Mouse (Mus musculus) embryonic facial prominence, embryonic 12.5 days (tissue): ENCODE results near the gene Asap2. TPM values are rescaled to one million over a fixed set of nuclear protein-coding genes. Genes with fewer than 3 reads are reported as not detected.

Experiments
- ATAC-seq: fragments of 200-750 bp; cut with Nextera tagmentation; 2 replicates; pipeline ENCODE4 v1.8.0; 2017; ENCODE audit not compliant: insufficient number of reproducible peaks, insufficient read depth, low FRiP score, low TSS enrichment
- H3K27ac ChIP-seq: fragments of 300-500 bp; sonication (generic); 2 replicates; pipeline ENCODE4 v1.5.1; 2016; ENCODE audit warnings: mild to moderate bottlenecking
- H3K27me3 ChIP-seq: fragments of 300-500 bp; sonication (generic); 2 replicates; pipeline ENCODE4 v1.6.1; 2016; ENCODE audit warnings: mild to moderate bottlenecking, moderate library complexity
- H3K36me3 ChIP-seq: fragments of 300-500 bp; sonication (generic); 2 replicates; pipeline ENCODE4 v1.6.1; 2016; ENCODE audit warnings: mild to moderate bottlenecking
- H3K4me1 ChIP-seq: fragments of 300-500 bp; sonication (generic); 2 replicates; pipeline ENCODE4 v1.6.1; 2016
- H3K4me2 ChIP-seq: fragments of 300-500 bp; sonication (generic); replicated peaks from 2 replicates; pipeline ENCODE4 v1.6.1; 2016; ENCODE audit warnings: mild to moderate bottlenecking, moderate library complexity
- H3K4me3 ChIP-seq: fragments of 300-500 bp; sonication (generic); 2 replicates; pipeline ENCODE4 v1.5.1; 2016; ENCODE audit warnings: mild to moderate bottlenecking
- H3K9ac ChIP-seq: fragments of 300-500 bp; sonication (generic); 2 replicates; pipeline ENCODE4 v1.6.1; 2016; ENCODE audit warnings: mild to moderate bottlenecking, moderate library complexity
- H3K9me3 ChIP-seq: fragments of 300-500 bp; sonication (generic); 2 replicates; pipeline ENCODE4 v1.6.1; 2016; ENCODE audit warnings: mild to moderate bottlenecking, moderate library complexity
- WGBS: fragments of 180-500 bp; shearing (Covaris S2); methylation state at CpG from one replicate; pipeline ENCODE4 v1.1.7; 2016; 5-methylcytosine and 5-hydroxymethylcytosine counted together
- polyA plus RNA-seq: library from polyadenylated mRNA; unstranded; fragments of >200 nt; fragmentation: Nextera tagmentation; extraction: Ambion mirVana; gene quantifications from 2 replicates; pipeline ENCODE4 v1.2.1, GENCODE M21; 2016

The Asap2 gene
- polyA plus RNA-seq, 1 experiment from 2014 or later, result 17.0 TPM

DNA sequence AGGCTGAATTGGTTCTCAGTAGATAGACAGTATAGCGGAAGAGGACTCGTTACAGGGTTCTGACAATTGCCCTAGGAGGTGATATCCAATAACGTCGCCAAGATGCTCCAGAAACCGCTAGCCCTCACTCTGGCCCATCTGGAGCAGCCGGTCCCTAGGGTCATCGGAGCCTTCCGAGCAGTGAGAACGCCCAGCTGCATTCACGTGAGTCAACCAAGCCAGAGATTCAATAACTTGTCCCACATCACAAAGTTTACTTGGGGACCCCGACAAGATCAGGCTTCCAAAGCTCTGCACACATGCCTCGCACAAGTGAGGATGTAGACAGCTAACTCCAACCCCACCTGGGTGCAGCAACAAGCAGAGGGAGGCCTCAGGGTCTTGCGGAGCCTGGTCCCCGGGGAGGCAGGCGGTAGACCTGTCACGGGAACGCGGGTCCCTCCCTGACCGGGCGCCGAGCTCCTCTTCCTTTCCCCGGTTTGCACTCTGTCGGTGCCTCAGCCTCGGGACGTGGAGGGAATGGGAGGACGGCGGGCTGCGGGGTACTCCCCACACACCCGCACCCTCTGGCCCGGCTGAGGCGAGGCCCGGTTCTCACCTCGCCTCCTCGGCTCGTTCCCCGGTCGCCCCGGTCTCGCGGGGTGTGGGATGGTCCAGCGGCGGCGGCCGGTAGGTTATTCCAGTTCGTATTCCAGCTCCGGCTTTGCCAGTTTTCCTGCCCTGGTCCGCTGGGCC is 295.4 kb downstream of the Asap2 start:
- H3K36me3 ChIP-seq, result peaks cover 13% of the 10 kb centered on the region
- peak overlapping the region; percentile 92 for H3K27ac ChIP-seq
- H3K4me3 ChIP-seq, result peak overlapping the region; percentile 77
- H3K9ac ChIP-seq, result peak overlapping the region; percentile 83
- no peaks in the 10 kb centered on the region for H3K9me3 ChIP-seq
- no peak; the same call in 1 of the 2 replicates for ATAC-seq
- H3K4me2 ChIP-seq, result peak overlapping the region; percentile 66
- peaks cover 12% of the 10 kb centered on the region for H3K4me1 ChIP-seq
- H3K27me3 ChIP-seq, result no peaks in the 10 kb centered on the region
- WGBS, result 1% methylated on average over 47 of the region's 47 CpGs

DNA sequence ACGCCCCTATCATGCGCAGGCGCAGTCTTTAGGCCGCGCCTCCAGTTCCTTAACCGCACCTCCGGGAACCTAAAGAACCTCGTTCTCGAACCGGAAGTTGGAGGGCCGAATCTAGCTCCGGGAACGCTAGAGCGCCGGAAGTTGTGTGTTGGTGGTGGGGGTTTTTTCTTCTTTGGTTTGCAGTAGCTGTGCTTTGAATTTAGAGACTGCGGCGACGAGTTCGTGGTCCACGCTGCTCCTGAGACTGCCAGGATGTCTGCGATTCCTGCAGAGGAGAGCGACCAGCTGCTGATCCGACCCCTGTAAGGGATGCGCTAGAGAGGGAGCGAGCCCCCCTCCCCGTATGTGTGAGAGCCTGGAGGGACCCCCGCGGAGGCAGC is 296.0 kb downstream of the Asap2 start, which contains the start of gene Itgb1bp1:
Itgb1bp1 (minus strand) TSS at position 42 of the 380 bp plus-strand sequence.
- peaks cover 17% of the 10 kb centered on the region for H3K36me3 ChIP-seq
- peak within 1 kb of the TSS; percentile 83 for H3K9ac ChIP-seq
- no peaks in the 10 kb centered on the region for H3K27me3 ChIP-seq
- under 1% methylated on average over 28 of the region's 28 CpGs for WGBS
- H3K27ac ChIP-seq, result peak within 1 kb of the TSS; percentile 92
- H3K4me3 ChIP-seq, result peak within 1 kb of the TSS; percentile 77
- H3K4me1 ChIP-seq, result peaks cover 12% of the 10 kb centered on the region
- H3K9me3 ChIP-seq, result no peaks in the 10 kb centered on the region
- peak within 1 kb of the TSS; percentile 66 for H3K4me2 ChIP-seq
- peak; percentile 95 for ATAC-seq

DNA sequence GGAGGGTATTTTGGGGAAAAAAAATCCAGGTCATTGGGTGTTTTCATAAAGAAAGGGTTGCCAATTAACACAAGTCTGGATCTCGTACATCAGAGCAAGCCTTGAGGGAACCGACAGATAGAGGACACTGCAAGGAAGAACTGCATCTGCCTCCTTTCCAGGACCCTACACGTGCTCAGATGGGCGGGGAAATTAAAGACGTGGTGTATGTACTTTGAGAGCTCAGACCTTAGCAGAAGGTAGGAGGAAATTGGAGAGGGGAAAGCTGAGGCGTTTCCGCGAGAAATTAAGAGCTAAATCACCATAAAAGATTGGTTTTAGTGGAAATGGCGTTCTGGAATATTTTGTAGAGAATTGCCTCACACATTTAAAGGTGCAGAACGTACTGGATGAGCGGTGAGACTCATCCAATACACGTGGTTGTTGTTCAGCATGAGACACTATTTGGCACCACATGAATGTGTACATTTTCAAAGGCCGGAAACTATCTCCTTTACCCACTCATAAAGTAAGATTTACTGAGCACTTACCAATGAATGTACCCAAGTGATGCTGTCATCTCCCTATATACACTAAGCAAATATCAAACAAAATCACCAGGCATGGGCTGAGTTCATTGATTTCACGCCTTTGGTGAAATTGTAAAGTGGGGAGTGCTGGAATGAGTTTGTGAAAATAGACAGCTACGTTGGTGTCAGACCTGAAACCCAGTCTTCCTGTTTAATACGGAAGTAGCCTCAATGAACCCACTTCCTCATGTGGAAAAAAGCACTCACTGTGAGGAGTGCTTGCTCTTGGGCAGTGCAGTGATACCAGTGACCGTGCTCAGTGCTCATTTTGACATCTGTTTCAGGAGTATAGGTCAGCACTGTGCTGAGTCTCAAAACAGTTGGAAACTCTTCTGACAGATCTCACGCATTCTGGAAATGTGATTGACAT is 296.7 kb downstream of the Asap2 start:
- WGBS, result 38% methylated on average over 18 of the region's 18 CpGs
- Histone ChIP-seq H3K9ac (peak overlapping the region; percentile 83), H3K4me1 (peaks cover 12% of the 10 kb centered on the region), H3K27me3 (no peaks in the 10 kb centered on the region), H3K9me3 (no peaks in the 10 kb centered on the region), H3K4me3 (peak overlapping the region; percentile 77), H3K4me2 (peak overlapping the region; percentile 66), H3K27ac (peak overlapping the region; percentile 92), H3K36me3 (peaks cover 25% of the 10 kb centered on the region)
- no peak for ATAC-seq

DNA sequence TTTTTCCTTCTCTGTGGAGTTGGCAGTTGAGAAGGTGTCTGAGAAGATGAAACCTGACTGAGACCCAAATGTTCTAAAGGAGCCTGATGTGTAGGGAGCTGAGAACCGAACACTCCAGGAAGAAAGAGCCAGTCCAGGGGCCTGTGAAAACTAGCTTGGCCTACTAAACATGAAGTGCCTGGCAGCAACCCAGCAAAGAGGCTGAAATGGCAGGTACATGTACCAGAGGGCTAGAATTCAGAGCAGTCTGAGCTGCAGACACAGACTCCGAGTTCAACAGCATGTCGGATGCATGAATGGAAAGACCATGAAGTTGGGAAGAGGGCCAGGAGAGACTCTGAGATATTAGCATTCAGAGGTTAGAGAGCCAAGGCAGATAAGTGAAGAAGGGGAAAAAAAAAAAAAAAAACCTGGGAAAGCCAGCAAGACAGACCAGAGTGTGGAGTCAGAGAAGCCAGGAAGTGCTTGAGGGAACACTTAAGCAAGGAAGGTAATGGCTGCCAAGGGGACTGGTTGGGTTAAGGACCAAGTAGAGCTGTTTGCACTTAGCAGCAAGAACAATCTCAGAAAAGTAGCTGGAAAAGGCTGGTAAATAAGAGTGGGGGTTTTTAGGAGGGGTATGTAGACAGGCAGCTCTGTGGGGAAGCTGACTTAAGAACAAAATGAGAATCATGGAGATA is 298.6 kb downstream of the Asap2 start:
- Histone ChIP-seq H3K9me3 (no peaks in the 10 kb centered on the region), H3K4me3 (no peak overlapping the region), H3K36me3 (peaks cover 43% of the 10 kb centered on the region), H3K4me1 (peaks cover 12% of the 10 kb centered on the region), H3K27ac (no peak overlapping the region), H3K4me2 (no peak overlapping the region), H3K9ac (no peak overlapping the region), H3K27me3 (no peaks in the 10 kb centered on the region)
- ATAC-seq, result no peak
- WGBS, result 95% methylated on average over 3 of the region's 3 CpGs

DNA sequence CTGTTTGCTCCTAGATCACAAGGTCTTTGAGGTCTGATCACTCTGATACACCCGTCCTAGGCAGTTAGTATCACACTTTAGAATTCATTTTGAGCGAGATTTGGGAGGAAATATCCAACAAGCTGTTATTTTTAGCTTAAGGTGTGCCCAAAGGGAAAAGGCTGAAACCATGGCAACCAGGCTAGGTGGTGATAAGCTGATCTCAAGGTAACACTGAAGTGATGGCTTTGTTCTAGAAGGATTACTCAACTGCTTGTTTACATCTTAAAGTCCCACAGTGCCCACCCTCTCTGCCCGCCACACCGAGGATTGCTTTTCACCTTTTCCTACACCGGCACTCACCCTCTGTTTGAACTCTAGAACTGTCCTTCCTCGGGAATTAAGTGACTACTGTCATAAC is 299.4 kb downstream of the Asap2 start:
- H3K27ac ChIP-seq, result no peak overlapping the region
- H3K4me3 ChIP-seq, result no peak overlapping the region
- peaks cover 12% of the 10 kb centered on the region for H3K4me1 ChIP-seq
- no peak overlapping the region for H3K9ac ChIP-seq
- no peak for ATAC-seq
- no peak overlapping the region for H3K4me2 ChIP-seq
- H3K9me3 ChIP-seq, result no peaks in the 10 kb centered on the region
- H3K36me3 ChIP-seq, result peaks cover 51% of the 10 kb centered on the region
- H3K27me3 ChIP-seq, result no peaks in the 10 kb centered on the region
- WGBS, result 87% methylated on average over 6 of the region's 6 CpGs

DNA sequence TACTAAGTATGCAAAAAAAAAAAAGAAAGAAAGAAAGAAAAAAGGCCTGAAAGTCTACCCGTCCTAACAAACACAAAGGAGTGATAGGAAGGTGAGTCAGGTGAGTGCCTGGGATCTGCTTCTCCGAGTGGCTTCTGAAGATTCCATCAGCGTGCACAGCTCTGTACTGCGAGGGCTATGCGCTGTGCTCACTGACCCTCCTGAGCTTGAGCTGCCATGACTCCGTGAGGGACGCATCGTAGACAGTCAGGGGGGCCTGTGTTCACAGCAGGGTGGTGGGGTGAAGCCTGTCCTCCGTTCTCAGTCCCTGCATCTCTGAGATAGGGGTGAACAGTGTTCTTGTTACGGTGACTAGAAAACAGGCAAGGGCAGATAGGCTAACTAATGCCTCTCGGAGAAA is 308.6 kb downstream of the Asap2 start:
- no peaks in the 10 kb centered on the region for H3K4me1 ChIP-seq
- no peaks in the 10 kb centered on the region for H3K9me3 ChIP-seq
- no peak overlapping the region for H3K9ac ChIP-seq
- H3K4me3 ChIP-seq, result no peak overlapping the region
- peaks cover 82% of the 10 kb centered on the region for H3K36me3 ChIP-seq
- H3K27me3 ChIP-seq, result no peaks in the 10 kb centered on the region
- ATAC-seq, result no peak
- WGBS, result 93% methylated on average over 11 of the region's 11 CpGs
- H3K4me2 ChIP-seq, result no peak overlapping the region
- no peak overlapping the region for H3K27ac ChIP-seq

DNA sequence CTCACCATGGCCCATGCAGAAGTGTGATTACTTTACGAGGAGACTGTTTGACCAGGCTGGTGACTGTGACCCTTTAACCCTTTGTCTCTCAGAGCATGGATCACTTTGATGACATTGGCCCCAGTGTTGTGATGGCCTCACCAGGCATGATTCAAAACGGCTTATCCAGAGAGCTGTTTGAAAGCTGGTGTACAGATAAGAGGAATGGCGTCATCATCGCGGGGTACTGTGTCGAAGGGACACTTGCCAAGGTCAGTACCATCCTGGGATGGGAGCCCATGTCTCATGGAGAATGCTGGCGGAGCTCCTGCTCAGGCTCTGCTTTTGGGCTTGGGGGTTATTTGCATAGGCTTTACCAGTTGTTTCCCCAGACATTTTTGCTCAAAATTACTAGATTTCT is 311.1 kb downstream of the Asap2 start:
- Histone ChIP-seq H3K4me1 (no peaks in the 10 kb centered on the region), H3K36me3 (peaks cover 79% of the 10 kb centered on the region), H3K4me3 (no peak overlapping the region), H3K27ac (no peak overlapping the region), H3K27me3 (no peaks in the 10 kb centered on the region), H3K9me3 (no peaks in the 10 kb centered on the region), H3K4me2 (no peak overlapping the region), H3K9ac (no peak overlapping the region)
- no peak for ATAC-seq
- 94% methylated on average over 7 of the region's 7 CpGs for WGBS

DNA sequence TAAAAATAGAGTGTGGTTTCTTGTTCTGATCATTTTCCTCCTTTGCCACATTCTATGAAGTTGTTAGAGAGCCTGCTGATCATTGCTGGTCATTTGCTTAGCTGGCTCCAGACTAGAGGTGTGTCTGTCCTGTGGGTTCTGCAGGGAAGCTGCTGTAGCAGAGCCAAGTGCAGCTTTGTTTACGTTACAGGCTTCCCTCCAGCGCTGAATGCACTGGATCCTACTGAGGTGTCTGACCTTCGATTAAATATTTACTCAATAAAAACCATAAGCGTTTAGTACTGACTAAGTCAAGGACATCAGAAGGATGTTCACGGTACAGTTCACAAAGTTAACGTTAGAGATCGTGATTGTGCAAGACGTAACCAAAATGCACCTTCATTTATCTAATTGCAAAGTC is 311.7 kb downstream of the Asap2 start:
- H3K4me1 ChIP-seq, result no peaks in the 10 kb centered on the region
- H3K9ac ChIP-seq, result no peak overlapping the region
- H3K9me3 ChIP-seq, result no peaks in the 10 kb centered on the region
- H3K4me2 ChIP-seq, result no peak overlapping the region
- no peak overlapping the region for H3K27ac ChIP-seq
- H3K27me3 ChIP-seq, result no peaks in the 10 kb centered on the region
- H3K36me3 ChIP-seq, result peaks cover 79% of the 10 kb centered on the region
- no peak overlapping the region for H3K4me3 ChIP-seq
- 86% methylated on average over 8 of the region's 8 CpGs for WGBS
- ATAC-seq, result no peak

DNA sequence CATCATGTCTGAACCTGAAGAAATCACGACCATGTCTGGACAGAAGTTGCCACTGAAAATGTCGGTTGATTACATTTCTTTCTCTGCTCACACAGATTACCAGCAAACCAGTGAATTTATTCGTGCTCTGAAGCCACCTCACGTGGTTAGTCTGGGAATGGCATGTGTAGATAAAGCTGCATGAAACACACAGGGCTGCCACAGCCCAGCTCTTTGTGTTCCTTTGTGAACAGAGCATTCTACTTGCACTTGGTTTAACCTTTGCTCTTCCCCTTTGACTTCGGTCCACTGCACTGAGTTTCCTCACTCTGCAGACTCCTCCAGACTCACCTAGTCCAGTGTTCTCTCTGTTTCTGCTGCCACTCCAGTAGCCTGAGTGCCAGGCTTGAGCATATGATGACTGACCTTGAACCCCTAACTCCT is 312.1 kb downstream of the Asap2 start:
- WGBS, result 87% methylated on average over 5 of the region's 5 CpGs

DNA sequence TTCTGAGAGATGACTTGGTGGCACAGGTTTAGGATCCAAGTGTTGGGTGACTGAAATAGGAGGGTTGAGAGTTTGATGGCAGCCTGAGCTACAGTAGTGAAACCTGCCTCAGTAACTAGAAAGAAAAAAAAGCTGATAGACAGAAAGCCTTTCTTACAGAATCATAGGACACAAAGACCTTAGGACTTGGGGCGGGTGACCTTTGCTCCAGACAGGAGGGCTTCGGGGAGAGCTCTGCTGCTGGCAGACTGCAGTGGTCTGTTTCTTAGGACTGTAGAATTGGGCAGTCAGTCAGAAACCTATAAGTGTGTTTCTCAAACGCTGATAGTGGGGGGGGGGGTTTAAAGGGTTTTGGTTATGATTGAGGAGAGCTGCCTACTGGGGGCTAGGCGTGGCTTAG is 315.5 kb downstream of the Asap2 start:
- Histone ChIP-seq H3K36me3 (peaks cover 86% of the 10 kb centered on the region), H3K4me3 (no peak overlapping the region), H3K27me3 (no peaks in the 10 kb centered on the region), H3K9me3 (no peaks in the 10 kb centered on the region), H3K9ac (no peak overlapping the region), H3K4me1 (no peaks in the 10 kb centered on the region), H3K27ac (no peak overlapping the region), H3K4me2 (no peak overlapping the region)
- 90% methylated on average over 4 of the region's 4 CpGs for WGBS
- no peak for ATAC-seq

More for the DNA sequence above, 312.1 kb downstream of the Asap2 start:
- H3K4me3 ChIP-seq, result no peak overlapping the region
- H3K9me3 ChIP-seq, result no peaks in the 10 kb centered on the region
- no peaks in the 10 kb centered on the region for H3K4me1 ChIP-seq
- no peaks in the 10 kb centered on the region for H3K27me3 ChIP-seq
- H3K4me2 ChIP-seq, result no peak overlapping the region
- no peak overlapping the region for H3K27ac ChIP-seq
- no peak for ATAC-seq
- peaks cover 78% of the 10 kb centered on the region for H3K36me3 ChIP-seq
- no peak overlapping the region for H3K9ac ChIP-seq

DNA sequence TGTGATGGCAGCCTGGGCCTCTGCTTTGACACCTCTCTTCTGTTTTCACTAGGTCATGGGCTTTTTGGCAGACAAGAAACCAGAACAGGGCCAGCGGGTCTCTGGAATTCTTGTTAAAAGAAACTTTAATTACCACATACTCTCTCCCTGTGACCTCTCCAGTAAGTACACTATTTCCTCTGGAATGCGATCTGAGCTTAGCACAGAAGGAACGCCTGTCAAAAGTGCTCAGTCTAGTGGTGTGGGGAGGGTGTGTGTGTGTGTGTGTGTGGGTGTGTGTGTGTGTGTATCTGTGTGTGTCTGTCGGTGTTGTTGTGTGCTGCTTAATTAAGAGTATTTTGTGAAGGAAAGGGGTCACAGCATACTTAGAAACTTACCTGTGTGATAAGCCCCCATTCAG is 316.5 kb downstream of the Asap2 start:
- peaks cover 87% of the 10 kb centered on the region for H3K36me3 ChIP-seq
- no peak overlapping the region for H3K4me2 ChIP-seq
- H3K9me3 ChIP-seq, result no peaks in the 10 kb centered on the region
- no peak overlapping the region for H3K9ac ChIP-seq
- H3K27me3 ChIP-seq, result no peaks in the 10 kb centered on the region
- H3K4me3 ChIP-seq, result no peak overlapping the region
- ATAC-seq, result no peak
- no peaks in the 10 kb centered on the region for H3K4me1 ChIP-seq
- H3K27ac ChIP-seq, result no peak overlapping the region
- 88% methylated on average over 4 of the region's 4 CpGs for WGBS
